35 mouse cellular contexts compared by ENCODE assay signal in genomic region chr12:79436035-79436434, GRCm38 (mm10).
"Had no signal": no experiment of that assay in that cellular context is flagged by ENCODE, and none has a peak within 500 bp of the region (broad histone marks: within the 10 kb centered on the region; RNA-seq: fewer than 3 reads in every experiment).

No protein-coding gene starts in this region.

- DNase-seq: heart, adult 2 months; heart, postnatal 10 days; heart, postnatal 14 days; heart, postnatal 36 days; heart, postnatal 4 days; kidney, adult 11 months; kidney, adult 18-20 months; kidney, adult 2 months; kidney, adult 8-10 months; kidney, adult 9 months; kidney, postnatal 10 days; kidney, postnatal 14 days; kidney, postnatal 25 days; kidney, postnatal 36 days; kidney, postnatal 4 days; layer of hippocampus, adult 9-11 months; layer of hippocampus, postnatal 36 days had no signal

- H3K27ac ChIP-seq: heart, adult 2 months; heart, embryonic 10.5 days; heart, embryonic 13.5 days; heart, embryonic 15.5 days; hindbrain, embryonic 10.5 days; hindbrain, embryonic 12.5 days; hindbrain, embryonic 13.5 days; hindbrain, embryonic 14.5 days; hindbrain, embryonic 15.5 days; hindbrain, postnatal 0 days; intestine, embryonic 15.5 days; kidney, embryonic 15.5 days; kidney, postnatal 0 days had no signal

- H3K9me3 ChIP-seq: heart, embryonic 10.5 days; heart, embryonic 12.5 days; heart, embryonic 13.5 days; heart, embryonic 15.5 days; hindbrain, embryonic 10.5 days; hindbrain, embryonic 12.5 days; hindbrain, embryonic 13.5 days; hindbrain, embryonic 15.5 days; intestine, embryonic 15.5 days; kidney, embryonic 15.5 days had no signal

- H3K4me3 ChIP-seq: heart, adult 2 months; heart, embryonic 10.5 days; heart, embryonic 12.5 days; heart, embryonic 13.5 days; heart, embryonic 15.5 days; hindbrain, embryonic 10.5 days; hindbrain, embryonic 12.5 days; hindbrain, embryonic 13.5 days; hindbrain, embryonic 15.5 days; intestine, embryonic 15.5 days; kidney, embryonic 15.5 days had no signal

- H3K9ac ChIP-seq: heart, embryonic 12.5 days; heart, embryonic 13.5 days; heart, embryonic 15.5 days; hindbrain, embryonic 12.5 days; hindbrain, embryonic 13.5 days; hindbrain, embryonic 14.5 days; hindbrain, embryonic 15.5 days; intestine, embryonic 15.5 days; kidney, embryonic 15.5 days had no signal

- ATAC-seq: hindbrain, embryonic 16.5 days; hindbrain, postnatal 0 days; inflammation-experienced regulatory T-cells, adult 6 months; intestine, embryonic 15.5 days; intestine, embryonic 16.5 days; intestine, postnatal 0 days had no signal

- H3K4me1 ChIP-seq: heart, embryonic 10.5 days; heart, embryonic 12.5 days; heart, embryonic 15.5 days; hindbrain, embryonic 15.5 days had no signal

- H3K36me3 ChIP-seq: heart, embryonic 10.5 days; heart, embryonic 12.5 days; heart, embryonic 13.5 days; heart, embryonic 15.5 days; hindbrain, embryonic 10.5 days; hindbrain, embryonic 12.5 days; hindbrain, embryonic 13.5 days; hindbrain, embryonic 15.5 days; intestine, embryonic 15.5 days; kidney, embryonic 15.5 days had no signal

- H3K27me3 ChIP-seq: heart, embryonic 12.5 days; heart, embryonic 13.5 days; heart, embryonic 15.5 days; hindbrain, embryonic 12.5 days; hindbrain, embryonic 13.5 days; hindbrain, embryonic 15.5 days; intestine, embryonic 15.5 days; kidney, embryonic 15.5 days had no signal

- H3K4me2 ChIP-seq: heart, embryonic 11.5 days; heart, embryonic 12.5 days; heart, embryonic 13.5 days; heart, embryonic 15.5 days; hindbrain, embryonic 12.5 days; hindbrain, embryonic 13.5 days; hindbrain, embryonic 14.5 days; hindbrain, embryonic 15.5 days; intestine, embryonic 15.5 days; kidney, embryonic 15.5 days had no signal
